Mouse (Mus musculus): ENCODE results near the gene Stat3. TPM values are rescaled to one million over a fixed set of nuclear protein-coding genes. Genes with fewer than 3 reads are reported as not detected.

The Stat3 gene
- total RNA-seq, 2 experiments from 2014 or later, result 87.0 to 102 TPM

GRCm38 (mm10) chr11:100836923-100837702 lies 102.2 kb downstream of the Stat3 start:
- DNase-seq (ENCODE audit: low spot score in 2 of 2), result no peak

Other genes starting within 250 kb of the Stat3 start
- under 1 TPM; 0.10 to 0.16 TPM for gene Zfp385c, start 247.1 kb downstream of the Stat3 start, total RNA-seq (2021)
- 10 to 100 TPM; 33.1 to 33.4 TPM for gene Dhx58, start 235.3 kb downstream of the Stat3 start, total RNA-seq (2021)
- 10 to 100 TPM; 32.0 to 43.8 TPM for gene Kat2a, start 227.1 kb downstream of the Stat3 start, total RNA-seq (2021)
- not detected for gene Hspb9, start 225.7 kb downstream of the Stat3 start, total RNA-seq (2021)
- gene Rab5c, start 201.3 kb downstream of the Stat3 start, total RNA-seq (2021), result 100 to 1,000 TPM; 189 TPM
- under 1 TPM; 0.10 to 0.16 TPM for gene Kcnh4, start 179.6 kb downstream of the Stat3 start, total RNA-seq (2021)
- not detected for gene Hcrt, start 176.6 kb downstream of the Stat3 start, total RNA-seq (2021)
- 10 to 100 TPM; 17.8 to 21.4 TPM for gene Ghdc, start 168.6 kb downstream of the Stat3 start, total RNA-seq (2021)
- 10 to 100 TPM; 40.1 to 74.3 TPM for gene Stat5b, start 88.8 kb downstream of the Stat3 start, total RNA-seq (2021)
- 10 to 100 TPM; 28.0 to 29.3 TPM for gene Stat5a, start 80.2 kb downstream of the Stat3 start, total RNA-seq (2021)
- 100 to 1,000 TPM; 296 to 352 TPM for gene Cavin1, start 31.3 kb upstream of the Stat3 start, total RNA-seq (2021)
- 100 to 1,000 TPM; 120 to 176 TPM for gene Atp6v0a1, start 69.9 kb upstream of the Stat3 start, total RNA-seq (2021)
- gene Naglu, start 130.5 kb upstream of the Stat3 start, total RNA-seq (2021), result 10 to 100 TPM; 25.8 to 39.0 TPM
- gene Hsd17b1, start 138.9 kb upstream of the Stat3 start, total RNA-seq (2021), result 1 to 10 TPM; 1.2 to 2.0 TPM
- 10 to 100 TPM; 84.4 to 94.1 TPM for gene Coasy, start 143.0 kb upstream of the Stat3 start, total RNA-seq (2021)
- gene Mlx, start 147.7 kb upstream of the Stat3 start, total RNA-seq (2021), result 10 to 100 TPM; 46.5 to 61.8 TPM
- 1 to 10 TPM; 2.8 to 3.8 TPM for gene Psmc3ip, start 155.9 kb upstream of the Stat3 start, total RNA-seq (2021)
- 10 to 100 TPM; 50.3 to 57.4 TPM for gene Retreg3, start 180.4 kb upstream of the Stat3 start, total RNA-seq (2021)
- gene Tubg1, start 180.4 kb upstream of the Stat3 start, total RNA-seq (2021), result 10 to 100 TPM; 32.9 to 37.0 TPM
- 1 to 10 TPM; 5.9 to 6.4 TPM for gene Tubg2, start 216.4 kb upstream of the Stat3 start, total RNA-seq (2021)
- gene Cntnap1, start 231.0 kb upstream of the Stat3 start, total RNA-seq (2021), result 1 to 10 TPM; 6.4 to 7.3 TPM
- gene Plekhh3, start 231.8 kb upstream of the Stat3 start, total RNA-seq (2021), result 10 to 100 TPM; 24.3 to 25.6 TPM
- gene Ccr10, start 235.9 kb upstream of the Stat3 start, total RNA-seq (2021), result under 1 TPM in 1 of 2 experiments, not detected in 1; 0.51 TPM

All from adrenal gland, adult 18-20 months (tissue).